In the genomic region with DNA sequence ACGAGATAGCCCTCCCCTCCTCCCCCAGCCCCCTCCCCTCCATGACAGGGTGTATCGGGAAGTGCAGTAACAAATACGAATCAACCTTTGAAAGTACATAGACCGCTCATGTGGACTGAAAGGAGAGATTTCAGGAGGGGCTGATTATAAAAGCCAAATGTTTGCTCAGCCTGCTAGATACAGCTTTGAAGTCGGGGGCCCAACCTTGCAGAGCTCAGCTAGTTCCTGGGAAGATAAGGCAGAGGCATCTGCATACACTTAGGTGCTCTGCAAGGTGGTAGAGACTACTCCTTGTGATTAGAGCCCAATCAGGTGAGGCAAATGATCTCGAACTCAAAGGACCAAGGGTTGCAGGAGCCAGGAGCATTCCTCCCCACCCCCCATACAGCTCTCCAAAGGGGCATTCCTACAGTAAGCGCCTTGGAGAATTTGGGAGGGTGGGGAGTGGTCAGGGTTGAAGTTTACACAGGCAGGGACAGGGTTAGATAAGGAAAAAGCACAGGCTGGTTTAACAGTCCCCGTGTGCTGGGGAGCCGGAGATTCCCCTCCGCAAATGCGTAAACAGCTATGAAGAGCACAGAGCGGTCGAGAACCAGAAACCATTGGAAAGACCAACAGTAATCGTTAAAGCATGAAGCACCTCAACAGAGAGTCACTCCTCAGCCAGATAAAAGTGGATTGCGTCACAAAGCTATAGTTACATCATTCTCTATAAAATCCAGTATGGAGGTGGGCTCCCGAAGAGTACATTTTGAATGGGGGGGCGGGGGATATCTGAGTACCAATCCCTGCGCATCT, we compare ENCODE assay signal across 14 mouse cellular contexts. TPM values are rescaled to one million over a fixed set of nuclear protein-coding genes. Genes with fewer than 3 reads are reported as not detected.
DNase-seq lines count a peak whose midpoint lies in the region; ATAC-seq and TF ChIP-seq lines count a peak whose summit lies in the region.
"Had no signal": no experiment of that assay in that cellular context is flagged by ENCODE, and none has a peak within 500 bp of the region (broad histone marks: within the 10 kb centered on the region; RNA-seq: fewer than 3 reads in every experiment).

No protein-coding gene starts in this region.

- H3K27ac ChIP-seq in embryonic facial prominence, embryonic 12.5 days: peak overlapping the region; percentile 23; the same call in 1 of the 2 replicates
- H3K27ac ChIP-seq in embryonic facial prominence, embryonic 10.5 days (replicated peaks): no peak overlapping the region
- peak overlapping the region; percentile 85 for H3K27ac ChIP-seq in kidney, embryonic 15.5 days
- H3K27ac ChIP-seq in ES-E14 (ENCODE audit: insufficient read depth, low read depth, low read length, poor library complexity, severe bottlenecking): peak overlapping the region; percentile 37; the same call in 1 of the 2 replicates
- H3K27ac ChIP-seq in liver, embryonic 13.5 days: peak overlapping the region; percentile 66
- H3K27ac ChIP-seq: midbrain, embryonic 12.5 days had no signal

- H3K4me3 ChIP-seq in embryonic facial prominence, embryonic 12.5 days: no peak overlapping the region
- H3K4me3 ChIP-seq in embryonic facial prominence, embryonic 10.5 days: no peak overlapping the region
- H3K4me3 ChIP-seq in kidney, embryonic 15.5 days (replicated peaks): no peak overlapping the region
- H3K4me3 ChIP-seq in ES-E14 (ENCODE audit: insufficient read depth in 1 of 2, low read depth in 1 of 2, low read length in 2 of 2, poor library complexity in 1 of 2, severe bottlenecking in 1 of 2): no peak overlapping the region
- no peak overlapping the region; the same call in 1 of the 2 replicates for H3K4me3 ChIP-seq in liver, embryonic 13.5 days (replicated peaks)
- H3K4me3 ChIP-seq: midbrain, embryonic 12.5 days had no signal

- 63% methylated on average over 18 of the region's 18 CpGs for WGBS in embryonic facial prominence, embryonic 12.5 days
- WGBS in embryonic facial prominence, embryonic 10.5 days: 69% methylated on average over 18 of the region's 18 CpGs
- WGBS in kidney, embryonic 15.5 days: 52% methylated on average over 18 of the region's 18 CpGs
- WGBS in liver, embryonic 13.5 days (ENCODE audit: insufficient replicate concordance): 51% methylated on average over 18 of the region's 18 CpGs

- no peak overlapping the region for H3K4me2 ChIP-seq in embryonic facial prominence, embryonic 12.5 days (replicated peaks)
- no peak overlapping the region for H3K4me2 ChIP-seq in kidney, embryonic 15.5 days
- H3K4me2 ChIP-seq in liver, embryonic 13.5 days: peak overlapping the region; percentile 29; the same call in 1 of the 2 replicates
- H3K4me2 ChIP-seq: midbrain, embryonic 12.5 days had no signal

- no peak for ATAC-seq in embryonic facial prominence, embryonic 12.5 days (ENCODE audit: insufficient number of reproducible peaks, insufficient read depth, low FRiP score, low TSS enrichment)
- ATAC-seq in kidney, embryonic 15.5 days (replicated peaks; ENCODE audit: low FRiP score): peak; percentile 59; the same call in 1 of the 2 replicates
- peak; percentile 68 for ATAC-seq in liver, embryonic 13.5 days (ENCODE audit: low read depth)
- ATAC-seq: inflammation-experienced regulatory T-cells, adult 6 months had no signal

- H3K4me1 ChIP-seq in embryonic facial prominence, embryonic 12.5 days: peaks cover 8% of the 10 kb centered on the region
- H3K4me1 ChIP-seq in embryonic facial prominence, embryonic 10.5 days: peaks cover 17% of the 10 kb centered on the region
- peaks cover 31% of the 10 kb centered on the region for H3K4me1 ChIP-seq in kidney, embryonic 15.5 days
- H3K4me1 ChIP-seq in ES-E14 (ENCODE audit: control insufficient read depth in 2 of 2, insufficient read depth in 2 of 2, low read length in 2 of 2, poor library complexity in 1 of 2): peaks cover 0 to 5% of the 10 kb centered on the region in 2 experiments; a peak in 3 of 4 replicates
- peaks cover 9% of the 10 kb centered on the region; the same call in 1 of the 2 replicates for H3K4me1 ChIP-seq in liver, embryonic 13.5 days (replicated peaks)
- H3K4me1 ChIP-seq: midbrain, embryonic 12.5 days had no signal

- no peaks in the 10 kb centered on the region for H3K27me3 ChIP-seq in embryonic facial prominence, embryonic 12.5 days
- no peaks in the 10 kb centered on the region for H3K27me3 ChIP-seq in embryonic facial prominence, embryonic 10.5 days (replicated peaks; ENCODE audit: low read depth, poor library complexity, severe bottlenecking)
- no peaks in the 10 kb centered on the region for H3K27me3 ChIP-seq in kidney, embryonic 15.5 days
- H3K27me3 ChIP-seq in liver, embryonic 13.5 days: no peaks in the 10 kb centered on the region
- H3K27me3 ChIP-seq: midbrain, embryonic 12.5 days had no signal

- DNase-seq in embryonic facial prominence, embryonic 10.5 days (ENCODE audit: low spot score): no peak
- DNase-seq in kidney, postnatal 10 days: no peak
- DNase-seq in ES-E14 (ENCODE audit: low read depth, low spot score): no peak
- no peak for DNase-seq in liver, embryonic 13.5 days
- no peak for DNase-seq in cerebellum, adult 9-11 months
- DNase-seq in cerebellum, adult 18-20 months: no peak
- DNase-seq: adrenal gland, adult 2 months; gastrocnemius, postnatal 10 days; layer of hippocampus, adult 9-11 months had no signal

- no peaks in the 10 kb centered on the region for H3K9me3 ChIP-seq in embryonic facial prominence, embryonic 12.5 days
- H3K9me3 ChIP-seq in embryonic facial prominence, embryonic 10.5 days: no peaks in the 10 kb centered on the region
- no peaks in the 10 kb centered on the region for H3K9me3 ChIP-seq in kidney, embryonic 15.5 days (replicated peaks)
- H3K9me3 ChIP-seq in ES-E14 (ENCODE audit: control insufficient read depth, insufficient read depth, low read depth, low read length): no peaks in the 10 kb centered on the region
- H3K9me3 ChIP-seq in liver, embryonic 13.5 days (replicated peaks): no peaks in the 10 kb centered on the region
- H3K9me3 ChIP-seq: midbrain, embryonic 12.5 days had no signal

- H3K36me3 ChIP-seq in embryonic facial prominence, embryonic 12.5 days: peaks cover 33% of the 10 kb centered on the region
- peaks cover 39% of the 10 kb centered on the region for H3K36me3 ChIP-seq in embryonic facial prominence, embryonic 10.5 days (replicated peaks)
- H3K36me3 ChIP-seq in kidney, embryonic 15.5 days: peaks cover 53% of the 10 kb centered on the region
- H3K36me3 ChIP-seq in ES-E14 (ENCODE audit: control insufficient read depth, insufficient read depth, low read length, poor library complexity, severe bottlenecking): no peaks in the 10 kb centered on the region
- H3K36me3 ChIP-seq in liver, embryonic 13.5 days: peaks cover 4% of the 10 kb centered on the region; the same call in 1 of the 2 replicates
- H3K36me3 ChIP-seq: midbrain, embryonic 12.5 days had no signal

- no peak overlapping the region for H3K9ac ChIP-seq in embryonic facial prominence, embryonic 12.5 days
- no peak overlapping the region for H3K9ac ChIP-seq in kidney, embryonic 15.5 days
- no peak overlapping the region for H3K9ac ChIP-seq in ES-E14 (ENCODE audit: insufficient read depth, low read depth, low read length, poor library complexity, severe bottlenecking)
- H3K9ac ChIP-seq in liver, embryonic 13.5 days: no peak overlapping the region
- H3K9ac ChIP-seq: midbrain, embryonic 12.5 days had no signal

- in situ Hi-C loops in ES-E14 (cut with MboI; ENCODE audit: low sequenced_read_pairs in 2 of 2, unreplicated experiment in 2 of 2): no loop called here

TF ChIP-seq in ES-E14, 5 proteins besides CTCF, POLR2A, EP300 and RAD21:
- TF ChIP-seq ZC3H11A (IDR thresholded peaks at IDR 0.05; ENCODE audit: borderline replicate concordance, low read depth, low read length) (no peak), HCFC1 (IDR thresholded peaks at IDR 0.05; ENCODE audit: borderline replicate concordance, insufficient read depth, low read length) (no peak), MAFK (IDR thresholded peaks at IDR 0.05; ENCODE audit: insufficient read depth, low read depth, low read length) (no peak), CHD2 (IDR thresholded peaks at IDR 0.05; ENCODE audit: low read depth, low read length) (no peak), ZNF384 (IDR thresholded peaks at IDR 0.05; ENCODE audit: low read depth, low read length) (no peak)

RNA-seq across cellular contexts. Expression of gene Arid5b, which starts 47.0 kb away (rescaled TPM):
- 47.6 and 50.9 TPM in 2 replicates for polyA plus RNA-seq in embryonic facial prominence, embryonic 12.5 days (2016; fragmentation: Nextera tagmentation; extraction: Ambion mirVana)
- 13.9 and 19.7 TPM in 2 replicates for polyA plus RNA-seq in embryonic facial prominence, embryonic 10.5 days (2016; fragmentation: Nextera tagmentation; extraction: Ambion mirVana)
- polyA plus RNA-seq in kidney, embryonic 15.5 days (2015; fragmentation: Nextera tagmentation; extraction: Ambion mirVana): 35.8 and 38.6 TPM in 2 replicates
- total RNA-seq in ES-E14 (2012; rRNA removed): 24.6 and 26.2 TPM in 2 replicates
- polyA plus RNA-seq in liver, embryonic 13.5 days (2015; fragmentation: Nextera tagmentation; extraction: Ambion mirVana): 4.1 and 4.6 TPM in 2 replicates
- total RNA-seq: MEL had no signal
